Mouse (Mus musculus): ENCODE results near the gene Prr5l.

DNA sequence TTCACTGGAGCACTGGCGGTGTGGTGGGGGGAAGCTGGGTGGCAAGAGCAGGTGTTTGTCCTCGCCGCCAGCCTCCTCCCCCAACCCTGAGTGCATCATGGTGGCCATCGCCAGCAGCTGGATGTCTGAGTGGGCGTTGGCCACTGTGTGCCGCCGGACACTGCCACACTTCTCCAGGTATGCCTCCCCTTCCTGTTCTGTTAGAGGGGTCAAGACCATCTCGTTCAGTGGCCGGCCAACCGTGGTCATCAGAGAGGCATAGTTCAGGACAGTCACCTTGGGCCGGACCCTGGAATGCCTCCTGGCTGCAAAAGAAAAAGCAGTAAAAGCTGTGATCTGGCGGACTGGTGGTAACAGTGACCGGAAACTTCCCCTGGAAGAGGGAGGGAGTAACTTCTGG, 165.7 kb downstream of the Prr5l start:
- TF ChIP-seq EP300 (IDR thresholded peaks at IDR 0.05; ENCODE audit: low read depth) (no peak), CTCF (IDR thresholded peaks at IDR 0.05; ENCODE audit: low read depth) (no peak)
